ENCODE assay signal across 8 mouse cellular contexts in genomic region chr9:94377346-94378039, GRCm38 (mm10).
DNase-seq lines count a peak whose midpoint lies in the region; ATAC-seq lines count a peak whose summit lies in the region.

No protein-coding gene starts in this region.

- no peaks in the 10 kb centered on the region for H3K9me3 ChIP-seq in forebrain, embryonic 11.5 days (ENCODE audit: control insufficient read depth, low read length)
- no peaks in the 10 kb centered on the region for H3K9me3 ChIP-seq in liver, embryonic 13.5 days (replicated peaks)

- H3K4me1 ChIP-seq in forebrain, embryonic 11.5 days (replicated peaks; ENCODE audit: control insufficient read depth, insufficient read depth, low read length): peaks cover 7% of the 10 kb centered on the region; the same call in 1 of the 2 replicates
- no peaks in the 10 kb centered on the region for H3K4me1 ChIP-seq in liver, embryonic 13.5 days (replicated peaks)

- DNase-seq in embryo, embryonic 10 days (ENCODE audit: low spot score): peak; percentile 13
- DNase-seq in embryo, embryonic 9.5 days (ENCODE audit: extremely low spot score): no peak
- peak; percentile 76 for DNase-seq in Muller cell, postnatal 12 days (ENCODE audit: inconsistent ontology term)
- no peak for DNase-seq in forebrain, embryonic 11.5 days (ENCODE audit: low spot score)
- DNase-seq in liver, embryonic 13.5 days: no peak
- DNase-seq in spleen, postnatal 4 days (ENCODE audit: low spot score in 2 of 2): no peak
- no peak for DNase-seq in urinary bladder, postnatal 4 days (ENCODE audit: low spot score in 2 of 2)

- no peak overlapping the region for H3K4me2 ChIP-seq in forebrain, embryonic 11.5 days (ENCODE audit: low read depth, low read length, severe bottlenecking)
- H3K4me2 ChIP-seq in liver, embryonic 13.5 days: no peak overlapping the region

- H3K9ac ChIP-seq in forebrain, embryonic 11.5 days (ENCODE audit: low read length): no peak overlapping the region
- no peak overlapping the region for H3K9ac ChIP-seq in liver, embryonic 13.5 days

- H3K4me3 ChIP-seq in forebrain, embryonic 11.5 days (ENCODE audit: low read depth, low read length): no peak overlapping the region
- H3K4me3 ChIP-seq in liver, embryonic 13.5 days (replicated peaks): no peak overlapping the region

- H3K36me3 ChIP-seq in forebrain, embryonic 11.5 days (ENCODE audit: control insufficient read depth, insufficient read depth, low read length): no peaks in the 10 kb centered on the region
- no peaks in the 10 kb centered on the region for H3K36me3 ChIP-seq in liver, embryonic 13.5 days

- H3K27me3 ChIP-seq in forebrain, embryonic 11.5 days (ENCODE audit: control insufficient read depth, insufficient read depth, low read length): no peaks in the 10 kb centered on the region
- H3K27me3 ChIP-seq in liver, embryonic 13.5 days: no peaks in the 10 kb centered on the region

- peak overlapping the region; percentile 37; the same call in 1 of the 2 replicates for H3K27ac ChIP-seq in forebrain, embryonic 11.5 days (ENCODE audit: low read depth, low read length)
- peak overlapping the region; percentile 65 for H3K27ac ChIP-seq in liver, embryonic 13.5 days

- 48% methylated on average over 7 of the region's 7 CpGs for WGBS in forebrain, embryonic 11.5 days
- 65% methylated on average over 7 of the region's 7 CpGs for WGBS in liver, embryonic 13.5 days (ENCODE audit: insufficient replicate concordance)

- peak; percentile 74 for ATAC-seq in forebrain, embryonic 11.5 days (replicated peaks; ENCODE audit: low FRiP score)
- ATAC-seq in liver, embryonic 13.5 days (ENCODE audit: low read depth): peak; percentile 81
- ATAC-seq in megakaryocyte-erythroid progenitor cell, adult 5-6 weeks (replicated peaks; ENCODE audit: low FRiP score, low TSS enrichment, poor library complexity, severe bottlenecking): no peak

Comparison
In these comparisons a context has a peak if more than half of its experiments do, and no peak if none do; other contexts are left out.
1. DNase-seq: peak in embryo, embryonic 10 days (single experiment) and Muller cell, postnatal 12 days (single experiment); none in embryo, embryonic 9.5 days (single experiment), forebrain, embryonic 11.5 days (single experiment), liver, embryonic 13.5 days (single experiment), spleen, postnatal 4 days (0 of 2) and urinary bladder, postnatal 4 days (0 of 2).